Mouse (Mus musculus) ES-Bruce4 (cell line): ENCODE data around the gene Mien1. TPM values are rescaled to one million over a fixed set of nuclear protein-coding genes. Genes with fewer than 3 reads are reported as not detected.

Source experiments
- H3K27ac ChIP-seq: 2 replicates; pipeline ENCODE4 v1.5.1; 2012; ENCODE audit warnings: low read length, inconsistent platforms; ENCODE audit not compliant: insufficient read depth
- H3K27me3 ChIP-seq: 2 replicates; pipeline ENCODE4 v1.6.1; 2012; ENCODE audit warnings: mild to moderate bottlenecking, low read length, inconsistent platforms; ENCODE audit not compliant: control insufficient read depth, poor library complexity, insufficient read depth, severe bottlenecking
- H3K36me3 ChIP-seq: 2 replicates; pipeline ENCODE4 v1.6.1; 2012; ENCODE audit warnings: inconsistent platforms, mild to moderate bottlenecking, low read length, moderate library complexity; ENCODE audit not compliant: control insufficient read depth, poor library complexity, insufficient read depth, severe bottlenecking
- H3K4me1 ChIP-seq: one replicate; pipeline ENCODE4 v1.8.1; 2011; ENCODE audit warnings: low read length; ENCODE audit not compliant: control insufficient read depth, insufficient read depth
- H3K4me3 ChIP-seq: 2 replicates; pipeline ENCODE4 v1.5.1; 2011; ENCODE audit warnings: low read depth, mild to moderate bottlenecking, low read length
- H3K9ac ChIP-seq: 2 replicates; pipeline ENCODE4 v1.6.1; 2012; ENCODE audit warnings: low read depth, mild to moderate bottlenecking, inconsistent platforms; ENCODE audit not compliant: poor library complexity, severe bottlenecking
- H3K9me3 ChIP-seq: replicated peaks from 2 replicates; pipeline ENCODE4 v1.6.1; 2012; ENCODE audit warnings: mild to moderate bottlenecking, low read length, inconsistent platforms; ENCODE audit not compliant: control insufficient read depth, poor library complexity, insufficient read depth, severe bottlenecking
- CTCF ChIP-seq: IDR thresholded peaks from one replicate; pipeline ENCODE4 v1.8.1; 2011; ENCODE audit warnings: low read depth, low read length
- EP300 ChIP-seq: IDR thresholded peaks from 2 replicates; pipeline ENCODE4 v1.6.1; 2011; ENCODE audit warnings: low read depth, low read length; ENCODE audit not compliant: insufficient read depth
- POLR2A ChIP-seq: IDR thresholded peaks from one replicate; pipeline ENCODE4 v1.8.1; 2011; ENCODE audit warnings: low read length; ENCODE audit not compliant: insufficient read depth
- polyA plus RNA-seq: library from polyadenylated mRNA; stranded (reverse); fragments of >200 nt; gene quantifications from 2 replicates; pipeline ENCODE4 v1.2.4, GENCODE M21; 2011; ENCODE audit warnings: low read depth; ENCODE audit not compliant: missing spikeins, insufficient read depth, insufficient read length

Mien1 gene
- polyA plus RNA-seq, 1 experiment: 67.2 TPM

- Histone ChIP-seq H3K27ac (peak overlapping the region; percentile 75; the same call in 1 of the 2 replicates), H3K27me3 (no peaks in the 10 kb centered on the region), H3K4me1 (peaks cover 8% of the 10 kb centered on the region), H3K4me3 (peak overlapping the region; percentile 10; the same call in 1 of the 2 replicates), H3K9me3 (no peaks in the 10 kb centered on the region), H3K36me3 (peaks cover 28% of the 10 kb centered on the region), H3K9ac (no peak overlapping the region)
- TF ChIP-seq CTCF (no peak), POLR2A (no peak), EP300 (0 out of 2 replicates have a peak, but pooled peaks have one; percentile 7)
Measured at GRCm38 (mm10) chr11:98449419-98449818, 10.6 kb upstream of the Mien1 start.

- peak overlapping the region; percentile 89 for H3K9ac ChIP-seq
- peaks cover 20% of the 10 kb centered on the region for H3K36me3 ChIP-seq
- peaks cover 8% of the 10 kb centered on the region for H3K4me1 ChIP-seq
- no peaks in the 10 kb centered on the region for H3K27me3 ChIP-seq
- H3K4me3 ChIP-seq: peak overlapping the region; percentile 79
- TF ChIP-seq POLR2A (no peak), CTCF (no peak), EP300 (0 out of 2 replicates have a peak, but pooled peaks have one; percentile 26)
- H3K9me3 ChIP-seq: no peaks in the 10 kb centered on the region
- H3K27ac ChIP-seq: peak overlapping the region; percentile 84
Measured at GRCm38 (mm10) chr11:98448191-98448790, 9.5 kb upstream of the Mien1 start.

GRCm38 (mm10) chr11:98447475-98447834, 8.7 kb upstream of the Mien1 start:
- Histone ChIP-seq H3K4me1 (peaks cover 8% of the 10 kb centered on the region), H3K4me3 (peak overlapping the region; percentile 79), H3K27me3 (no peaks in the 10 kb centered on the region), H3K9me3 (no peaks in the 10 kb centered on the region), H3K36me3 (peaks cover 13% of the 10 kb centered on the region), H3K27ac (peak overlapping the region; percentile 84), H3K9ac (peak overlapping the region; percentile 89)
- TF ChIP-seq CTCF (no peak), EP300 (0 out of 2 replicates have a peak, but pooled peaks have one; percentile 46)

GRCm38 (mm10) chr11:98446562-98447474, 8.0 kb upstream of the Mien1 start:
- Histone ChIP-seq H3K4me3 (peak overlapping the region; percentile 79), H3K9ac (peak overlapping the region; percentile 89), H3K4me1 (peaks cover 8% of the 10 kb centered on the region), H3K27me3 (no peaks in the 10 kb centered on the region), H3K27ac (peak overlapping the region; percentile 83), H3K36me3 (peaks cover 9% of the 10 kb centered on the region), H3K9me3 (no peaks in the 10 kb centered on the region)
- no peak for TF ChIP-seq CTCF
- TF ChIP-seq EP300: 0 out of 2 replicates have a peak, but pooled peaks have one; percentile 48
- peak; percentile 12 for TF ChIP-seq POLR2A

DNA sequence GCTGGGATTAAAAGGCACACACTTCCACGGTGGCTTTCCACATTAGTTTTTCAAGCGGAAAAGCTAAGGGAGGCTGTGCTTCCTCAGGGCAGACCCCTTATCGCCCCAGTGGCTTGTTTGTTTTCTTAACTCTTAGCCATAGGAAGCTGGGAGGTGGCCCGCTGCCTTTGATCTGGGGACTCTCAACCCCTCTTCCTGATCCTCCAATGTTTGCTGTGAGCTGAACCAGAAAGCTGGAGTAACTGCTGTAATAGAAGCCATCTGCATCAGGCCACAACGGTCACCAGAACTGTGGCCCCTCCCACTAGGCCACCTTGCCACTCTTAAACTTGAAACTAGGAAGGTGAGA, 7.4 kb upstream of the Mien1 start, which contains the start of gene Grb7:
TSS of gene Grb7 (plus strand) at position 182 of the 349 bp plus-strand sequence.
- Histone ChIP-seq H3K4me3 (peak within 1 kb of the TSS; percentile 79), H3K27ac (peak within 1 kb of the TSS; percentile 83), H3K36me3 (0 out of 2 replicates have a peak, but pooled peaks cover 4% of the 10 kb centered on the region)

GRCm38 (mm10) chr11:98445679-98446078, 6.9 kb upstream of the Mien1 start:
- no peaks in the 10 kb centered on the region for H3K27me3 ChIP-seq
- H3K9me3 ChIP-seq: no peaks in the 10 kb centered on the region
- no peak overlapping the region for H3K9ac ChIP-seq
- peaks cover 8% of the 10 kb centered on the region for H3K4me1 ChIP-seq
- no peak overlapping the region for H3K4me3 ChIP-seq
- TF ChIP-seq POLR2A: no peak
- TF ChIP-seq EP300: no peak
- no peak for TF ChIP-seq CTCF
- H3K36me3 ChIP-seq: no peaks in the 10 kb centered on the region
- H3K27ac ChIP-seq: no peak overlapping the region

More for the DNA sequence above, 7.4 kb upstream of the Mien1 start, which contains the start of gene Grb7:
- TF ChIP-seq CTCF (no peak), EP300 (no peak), POLR2A (no peak)
- peaks cover 8% of the 10 kb centered on the region for H3K4me1 ChIP-seq
- no peaks in the 10 kb centered on the region for H3K27me3 ChIP-seq
- H3K9ac ChIP-seq: peak within 1 kb of the TSS; percentile 89
- H3K9me3 ChIP-seq: no peaks in the 10 kb centered on the region
